Mouse (Mus musculus) ovary, postnatal 36 days (tissue): ENCODE measurements around the gene Pde4dip.

ENCODE experiments used
- DNase-seq: peaks from one replicate; pipeline ENCODE4 v3.0.0; 2022; ENCODE audit warnings: low spot score, mixed read lengths

Gene Pde4dip

DNA sequence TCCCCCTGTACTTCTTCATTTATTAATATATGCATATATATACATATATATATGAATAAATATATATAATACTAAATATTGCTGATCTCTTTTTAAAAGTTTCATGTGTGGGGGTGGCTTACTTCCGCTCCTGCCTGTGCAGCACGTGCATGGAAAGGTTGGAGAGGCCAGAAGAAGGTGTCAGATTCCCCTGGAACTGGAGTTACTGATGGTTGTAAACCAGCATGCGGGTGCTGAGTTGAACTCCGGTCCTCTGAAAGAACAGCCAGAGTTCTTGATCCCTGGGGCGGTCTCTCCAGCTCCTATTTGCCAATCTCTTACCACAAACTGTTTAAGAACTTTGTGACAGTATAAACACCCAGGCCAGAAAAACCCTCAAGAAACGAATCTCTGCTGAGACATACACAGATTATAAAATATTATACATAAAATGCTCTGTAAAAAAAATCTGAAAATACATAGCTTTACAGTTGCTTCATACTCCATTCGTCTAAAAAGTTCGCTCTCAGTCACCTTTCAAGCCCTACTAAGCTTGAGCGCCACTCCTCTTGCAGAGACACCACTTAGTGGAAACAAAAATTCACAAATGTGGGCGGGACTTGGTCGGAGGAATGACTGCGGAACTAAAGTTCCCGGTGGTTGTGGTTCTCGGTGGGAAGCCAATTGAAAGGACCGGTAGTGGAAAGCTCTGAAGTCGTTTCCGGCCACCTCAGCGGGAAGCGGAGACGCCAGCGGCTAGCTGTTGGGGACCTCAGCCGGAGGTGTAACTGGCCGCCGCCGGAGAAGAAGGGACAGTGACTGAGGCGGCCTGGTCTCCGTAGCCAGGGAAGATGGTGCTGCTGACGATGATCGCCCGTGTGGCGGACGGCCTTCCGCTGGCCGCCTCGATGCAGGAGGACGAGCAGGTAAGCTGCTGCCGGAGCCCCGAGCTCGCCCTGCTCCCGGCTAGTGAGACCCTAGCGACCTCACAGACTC is 12.3 kb upstream of the Pde4dip start, which contains the start of gene Sec22b:
Sec22b (plus strand) TSS at position 675 of the 975 bp plus-strand sequence.
- peak; percentile 87 for DNase-seq

DNA sequence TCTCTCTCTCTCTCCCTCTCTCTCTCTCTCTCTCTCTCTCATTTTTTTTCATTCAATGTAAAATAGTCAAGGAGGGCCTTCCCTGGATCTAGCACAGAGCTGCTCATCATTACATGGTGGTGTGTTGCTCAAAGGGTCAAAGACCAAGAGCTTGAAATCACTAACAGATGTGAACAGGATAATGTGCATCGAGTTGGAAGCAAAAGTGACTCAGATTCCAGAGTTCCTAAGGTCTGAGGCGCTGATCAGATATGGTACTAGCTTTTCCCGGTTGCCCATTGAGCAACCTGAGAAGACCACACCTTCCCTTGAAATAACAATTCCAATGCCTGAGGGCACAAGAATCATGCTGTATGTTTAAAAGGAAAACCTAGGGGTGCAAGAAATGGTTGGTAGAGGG is 9.9 kb upstream of the Pde4dip start:
- no peak for DNase-seq

DNA sequence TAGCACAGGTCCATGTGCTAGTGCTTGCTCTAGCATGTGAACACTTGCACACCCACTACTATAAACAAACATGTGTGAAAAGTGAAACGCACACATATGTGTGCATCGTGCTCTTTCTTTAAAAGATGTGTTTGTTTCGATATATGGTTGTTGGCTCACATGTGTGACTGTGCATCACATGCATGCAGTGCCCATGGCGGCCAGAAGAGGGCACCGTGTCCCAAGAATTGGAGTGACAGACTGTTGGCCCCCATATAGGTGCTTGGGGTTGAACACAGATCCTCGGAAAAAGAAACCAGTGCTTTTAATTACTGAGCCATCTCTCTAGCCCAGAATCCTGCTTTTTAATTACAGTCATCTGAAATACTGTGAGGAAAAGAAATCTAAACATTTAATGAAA is 6.2 kb upstream of the Pde4dip start:
- DNase-seq, result peak; percentile 13

DNA sequence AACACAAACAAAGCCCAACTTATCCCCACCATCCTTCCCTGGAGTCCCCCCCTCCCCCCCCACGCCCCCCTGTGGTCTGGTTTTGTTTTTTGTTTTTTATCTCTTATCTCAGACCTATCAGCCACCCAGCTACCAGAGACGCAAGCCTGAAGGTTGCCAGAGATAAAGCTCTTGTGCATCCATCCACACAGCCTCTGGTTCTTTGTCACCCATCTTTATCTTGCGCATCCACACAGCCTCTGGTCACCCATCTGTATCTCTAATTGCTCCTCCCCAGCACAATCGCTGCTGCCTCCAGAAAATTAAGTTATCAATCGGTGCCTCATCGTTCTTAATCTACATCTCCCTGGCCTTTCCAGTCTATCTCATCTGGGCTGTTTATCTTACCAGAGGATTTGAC is 1.7 kb upstream of the Pde4dip start:
- no peak for DNase-seq

- no peak for DNase-seq
These were observed 731 bp downstream of the Pde4dip start for GRCm38 (mm10) chr3:97887785-97888167.

- no peak for DNase-seq
These were observed 6.9 kb downstream of the Pde4dip start for GRCm38 (mm10) chr3:97881576-97881975.

DNA sequence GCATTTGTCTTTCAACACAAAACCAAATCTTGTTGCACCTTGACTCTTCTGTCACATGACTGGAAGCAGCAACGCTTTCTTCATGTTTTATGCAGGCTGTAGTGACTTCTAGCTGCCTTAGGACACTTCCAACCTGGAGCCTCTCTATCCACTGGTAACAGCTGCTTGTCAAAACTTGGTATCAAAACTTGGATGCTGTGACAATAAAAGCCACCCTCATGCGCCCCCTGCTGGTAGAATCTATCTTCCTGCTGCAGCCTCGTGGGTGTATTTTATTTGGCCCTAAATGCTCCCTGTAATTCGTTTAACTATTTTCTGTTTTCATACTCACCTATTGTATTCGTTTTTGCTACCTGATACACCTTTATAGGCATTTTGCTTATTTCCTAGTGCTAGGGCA is 9.3 kb downstream of the Pde4dip start:
- DNase-seq, result peak; percentile 59

DNA sequence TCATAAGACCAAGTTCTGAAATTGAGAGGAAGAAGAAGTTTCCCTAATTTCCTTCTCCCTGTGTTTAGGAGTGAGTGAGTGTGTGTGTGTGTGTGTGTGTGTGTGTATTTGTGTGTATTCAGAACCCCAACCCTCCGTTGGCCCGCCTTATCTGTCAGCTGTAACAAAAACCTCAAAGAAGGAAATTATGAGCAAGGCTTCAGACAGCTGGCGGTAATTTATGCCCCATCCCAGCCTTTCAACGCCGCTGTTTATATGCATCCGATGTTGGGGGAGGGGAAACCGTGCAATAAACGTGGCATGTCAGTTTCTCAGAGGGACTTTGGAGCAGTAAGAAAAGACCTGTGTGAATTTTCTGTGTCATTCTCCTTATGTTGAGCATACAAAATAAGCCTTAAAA is 12.2 kb downstream of the Pde4dip start:
- no peak for DNase-seq

DNA sequence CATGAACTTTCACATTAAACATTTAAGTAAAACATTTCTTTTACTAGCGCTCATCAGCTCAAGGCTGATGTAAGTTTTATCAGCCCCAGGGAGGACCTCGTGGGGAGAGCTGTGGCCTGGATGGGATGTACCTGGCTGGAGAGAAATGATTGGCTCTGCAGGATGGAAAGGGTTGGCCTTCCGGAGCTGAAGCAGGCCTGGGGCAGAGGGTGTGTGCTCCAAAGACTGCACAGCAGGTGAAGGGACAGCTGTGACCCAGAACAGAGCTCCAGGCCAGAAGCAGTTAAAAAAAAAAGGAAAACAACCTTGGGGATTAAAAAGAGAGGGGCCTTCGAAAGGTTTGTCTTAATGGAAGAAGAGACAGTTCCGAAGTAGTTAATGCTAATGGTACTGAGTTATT is 13.7 kb downstream of the Pde4dip start:
- DNase-seq, result no peak

DNA sequence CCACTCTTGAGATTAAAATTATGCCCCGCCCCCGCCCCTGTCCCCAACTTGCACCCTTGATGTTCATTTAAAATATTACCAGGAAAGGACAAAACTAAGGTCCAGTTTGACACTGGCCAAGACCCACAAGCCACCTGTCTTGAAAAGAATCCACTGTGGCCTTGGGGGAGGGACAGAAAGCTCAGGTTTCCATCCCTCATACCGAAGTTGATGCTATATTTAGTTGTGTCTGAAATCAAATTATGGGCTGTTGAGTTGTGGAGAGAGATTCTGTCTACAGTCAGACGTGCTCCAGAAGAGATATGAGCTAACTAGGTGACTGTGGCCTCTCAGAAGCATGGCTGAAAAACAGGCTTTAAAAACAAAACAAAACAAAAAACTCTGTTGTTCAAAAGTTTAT is 18.8 kb downstream of the Pde4dip start:
- DNase-seq, result no peak

GRCm38 (mm10) chr3:97868733-97869132 is 19.8 kb downstream of the Pde4dip start:
- DNase-seq, result no peak

GRCm38 (mm10) chr3:97868024-97868689 is 20.4 kb downstream of the Pde4dip start:
- peak; percentile 55 for DNase-seq

DNA sequence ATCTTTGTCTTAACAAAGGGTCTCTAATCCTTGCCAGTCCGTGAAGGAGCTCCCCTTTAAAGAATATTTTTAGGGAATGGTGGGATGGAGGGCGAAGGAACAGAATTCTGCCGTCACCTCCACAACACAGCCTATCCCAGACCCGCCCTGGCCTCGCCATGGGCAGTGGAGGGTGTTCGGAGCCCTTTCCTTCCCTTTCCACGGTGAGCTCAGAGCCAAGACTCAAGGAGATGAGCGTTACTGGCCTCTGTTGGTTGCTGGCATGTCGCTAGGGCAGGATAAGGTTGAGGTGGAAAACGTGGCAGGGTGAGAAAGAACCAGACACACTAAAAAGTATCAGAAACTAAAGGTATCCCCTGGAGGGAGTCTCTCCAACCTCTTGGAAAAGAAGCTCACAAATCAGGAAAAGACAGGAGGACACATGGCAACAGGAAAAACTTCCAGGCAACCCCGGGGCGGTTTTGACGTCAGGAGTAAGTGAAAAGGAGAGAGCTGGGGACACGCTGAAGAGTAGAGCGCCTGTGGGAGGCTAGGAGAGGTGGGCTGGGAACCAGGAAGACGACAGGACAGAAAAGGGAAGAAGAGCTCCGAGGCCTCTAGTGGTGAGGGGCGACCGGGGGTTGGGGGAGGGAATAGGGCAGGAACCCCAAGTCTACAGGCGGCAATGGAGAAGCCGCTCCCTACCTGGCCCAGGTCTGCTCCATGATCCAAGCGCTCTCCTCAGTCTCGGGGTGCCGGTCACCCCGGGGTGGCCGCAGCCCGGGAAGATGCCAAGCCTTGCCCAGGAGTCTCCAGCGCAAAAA is 21.1 kb downstream of the Pde4dip start:
- peak; percentile 5 for DNase-seq

- no peak for DNase-seq
These were observed 21.8 kb downstream of the Pde4dip start for GRCm38 (mm10) chr3:97866696-97867095.

GRCm38 (mm10) chr3:97860820-97861451 is 27.6 kb downstream of the Pde4dip start:
- DNase-seq, result no peak

- DNase-seq, result no peak
These were observed 29.1 kb downstream of the Pde4dip start for GRCm38 (mm10) chr3:97859400-97859799.

DNA sequence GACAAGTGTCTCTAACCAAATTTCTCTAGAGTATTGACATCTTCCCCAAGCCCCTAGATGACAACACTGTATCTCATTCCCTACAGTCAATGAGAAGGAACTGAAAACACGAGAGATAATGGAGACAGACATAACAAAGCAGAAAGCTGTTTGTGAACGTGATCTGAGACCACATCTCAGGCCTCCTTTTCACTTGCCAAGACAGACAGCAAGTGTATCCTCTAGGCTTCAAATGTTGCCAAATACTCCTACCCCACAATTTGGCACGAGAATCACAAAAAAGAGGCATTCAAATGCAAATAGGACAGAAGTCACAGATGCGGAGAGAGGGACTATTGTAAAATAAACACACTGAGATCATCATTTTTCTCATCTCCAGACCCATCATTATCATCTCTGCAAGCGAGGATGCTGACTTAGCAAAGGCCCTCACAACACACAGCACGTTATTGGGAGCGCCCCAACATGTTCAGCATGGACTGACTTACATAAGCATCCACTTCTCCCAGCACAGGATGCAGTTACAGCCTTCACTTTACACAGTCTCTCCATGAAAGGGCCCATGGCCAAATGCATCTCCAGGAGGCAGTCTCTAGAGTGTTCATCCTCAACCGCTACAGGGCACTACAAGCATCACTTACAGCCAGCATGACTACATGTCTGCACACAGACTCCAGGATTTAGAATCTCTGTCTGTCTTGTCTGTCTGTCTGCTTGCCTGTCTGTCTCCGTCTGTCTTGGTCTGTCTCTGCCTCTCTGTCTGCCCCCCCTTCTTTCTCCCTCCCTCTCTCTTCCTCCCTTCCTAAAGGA is 33.7 kb downstream of the Pde4dip start:
- no peak for DNase-seq

GRCm38 (mm10) chr3:97851803-97852202 is 36.7 kb downstream of the Pde4dip start:
- no peak for DNase-seq

DNA sequence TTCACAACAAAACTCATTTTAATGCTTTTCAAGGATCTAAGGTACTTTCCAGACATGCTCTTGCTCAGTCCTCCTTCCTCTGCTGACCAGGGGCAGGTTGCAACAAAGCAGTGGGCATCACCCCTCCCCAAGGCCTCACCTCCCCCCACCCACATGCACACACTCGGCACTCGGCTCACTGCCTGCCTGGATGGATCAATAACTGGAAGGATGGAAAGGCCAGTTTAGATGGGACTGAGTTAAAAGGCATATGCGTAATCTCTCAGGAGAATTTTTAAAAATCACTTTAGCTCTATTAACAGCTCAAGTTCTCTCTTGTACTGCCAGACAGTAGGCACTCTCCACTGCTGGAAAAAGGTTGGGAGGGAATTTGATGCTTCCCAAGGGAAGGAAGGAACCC is 40.9 kb downstream of the Pde4dip start:
- DNase-seq, result no peak

DNA sequence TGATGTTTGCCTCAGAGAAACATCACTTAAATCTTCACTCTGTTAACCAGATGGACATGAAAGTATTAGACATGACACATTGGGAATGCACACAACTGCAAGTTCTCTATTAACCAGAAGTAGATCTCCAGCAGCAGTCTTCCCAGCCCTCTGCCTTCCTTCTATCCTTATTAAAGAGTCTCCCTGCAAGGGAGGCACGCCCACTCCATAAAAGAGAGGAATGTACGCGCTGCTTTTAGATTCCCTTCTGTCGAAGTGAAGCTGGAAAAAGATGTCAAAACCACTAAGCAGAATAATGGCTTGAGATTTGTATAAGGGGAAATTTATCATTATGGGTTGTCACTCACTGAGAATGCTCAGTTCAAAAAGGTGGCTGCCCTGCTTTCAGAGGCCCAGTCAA is 42.1 kb downstream of the Pde4dip start:
- no peak for DNase-seq

DNA sequence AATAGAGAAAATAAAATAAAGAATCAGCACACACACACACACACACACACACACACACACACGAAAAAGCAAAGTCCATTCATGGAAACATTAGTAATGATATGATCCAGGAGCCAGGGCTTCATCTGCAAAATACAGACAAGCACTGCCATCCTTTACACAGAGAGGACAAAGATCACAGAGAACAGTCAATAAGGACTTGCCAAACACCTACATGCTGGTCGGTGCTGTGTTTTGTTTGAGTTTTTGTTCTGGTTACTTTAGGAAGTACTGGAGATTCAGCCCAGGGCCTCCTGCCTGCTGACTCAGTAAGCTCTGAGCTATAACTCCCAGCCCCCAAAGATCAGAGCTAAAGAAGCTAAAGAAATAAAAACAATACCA is 43.7 kb downstream of the Pde4dip start:
- DNase-seq, result no peak
